In the genomic region with DNA sequence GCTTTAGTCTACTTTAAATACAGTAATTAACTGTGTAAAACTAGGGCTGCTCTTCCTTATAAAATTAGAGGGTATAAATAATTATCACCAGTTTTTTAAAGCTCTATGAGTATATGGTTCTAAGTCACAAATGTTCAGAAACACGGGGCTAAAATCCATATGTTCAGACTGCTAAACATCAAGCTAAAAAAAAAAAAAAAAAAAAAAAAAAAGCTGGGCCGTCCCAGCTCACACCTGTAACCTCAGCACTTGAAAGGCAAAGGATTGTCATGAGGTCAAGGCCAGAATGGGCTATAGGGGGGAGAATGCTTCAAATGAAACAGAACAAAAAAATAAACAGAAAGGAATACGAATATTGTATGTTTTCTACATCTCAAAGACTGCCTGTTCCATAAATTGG, we compare ENCODE assay signal across 9 mouse cellular contexts. TPM values are rescaled to one million over a fixed set of nuclear protein-coding genes. Genes with fewer than 3 reads are reported as not detected.
DNase-seq lines count a peak whose midpoint lies in the region; ATAC-seq and TF ChIP-seq lines count a peak whose summit lies in the region.
"Had no signal": no experiment of that assay in that cellular context is flagged by ENCODE, and none has a peak within 500 bp of the region (broad histone marks: within the 10 kb centered on the region; RNA-seq: fewer than 3 reads in every experiment).

No protein-coding gene starts in this region.

- H3K9ac ChIP-seq in kidney, embryonic 16.5 days (replicated peaks; ENCODE audit: low read length): peak overlapping the region; percentile 72
- peak overlapping the region; percentile 62 for H3K9ac ChIP-seq in hindbrain, embryonic 16.5 days (ENCODE audit: low read depth, low read length)
- H3K9ac ChIP-seq in midbrain, embryonic 16.5 days (ENCODE audit: low read depth, low read length): peak overlapping the region; percentile 59; the same call in 1 of the 2 replicates

- no peak for TF ChIP-seq POLR2A in cortical plate, adult 2 months (IDR thresholded peaks at IDR 0.05; ENCODE audit: extremely low read depth, insufficient read depth, low read length)

- no peaks in the 10 kb centered on the region for H3K9me3 ChIP-seq in kidney, embryonic 16.5 days (ENCODE audit: low read length)
- H3K9me3 ChIP-seq in hindbrain, embryonic 16.5 days (ENCODE audit: control insufficient read depth, low read length): no peaks in the 10 kb centered on the region
- no peaks in the 10 kb centered on the region for H3K9me3 ChIP-seq in midbrain, embryonic 16.5 days (replicated peaks; ENCODE audit: control insufficient read depth, low read length, poor library complexity, severe bottlenecking)

- 12% methylated on average over 3 of the region's 3 CpGs for WGBS in kidney, embryonic 16.5 days
- 9% methylated on average over 3 of the region's 3 CpGs for WGBS in hindbrain, embryonic 16.5 days
- 5% methylated on average over 2 of the region's 3 CpGs for WGBS in midbrain, embryonic 16.5 days

- H3K4me1 ChIP-seq in kidney, embryonic 16.5 days (ENCODE audit: insufficient read depth, low read length): 0 out of 2 replicates have a peak, but pooled peaks cover 7% of the 10 kb centered on the region
- H3K4me1 ChIP-seq in cortical plate, adult 2 months (ENCODE audit: control insufficient read depth, insufficient read depth, low read length): no peaks in the 10 kb centered on the region; the same call in 1 of the 2 replicates
- peaks cover 3% of the 10 kb centered on the region; the same call in 1 of the 2 replicates for H3K4me1 ChIP-seq in hindbrain, embryonic 16.5 days (ENCODE audit: control insufficient read depth, insufficient read depth, low read depth, low read length)
- peaks cover 3% of the 10 kb centered on the region for H3K4me1 ChIP-seq in midbrain, embryonic 16.5 days (ENCODE audit: control insufficient read depth, insufficient read depth, low read length)

- no peak overlapping the region for H3K27ac ChIP-seq in kidney, embryonic 16.5 days (ENCODE audit: low read length)
- no peak overlapping the region for H3K27ac ChIP-seq in cortical plate, adult 2 months (ENCODE audit: insufficient read depth, low read length)
- H3K27ac ChIP-seq in hindbrain, embryonic 16.5 days (ENCODE audit: low read depth, low read length): no peak overlapping the region
- H3K27ac ChIP-seq in midbrain, embryonic 16.5 days (ENCODE audit: low read length): no peak overlapping the region

- H3K4me2 ChIP-seq in kidney, embryonic 16.5 days (replicated peaks; ENCODE audit: low read depth, low read length): peak overlapping the region; percentile 56
- peak overlapping the region; percentile 61 for H3K4me2 ChIP-seq in hindbrain, embryonic 16.5 days (ENCODE audit: low read length)
- H3K4me2 ChIP-seq in midbrain, embryonic 16.5 days (ENCODE audit: low read length): peak overlapping the region; percentile 62

- no peaks in the 10 kb centered on the region; the same call in 1 of the 2 replicates for H3K27me3 ChIP-seq in kidney, embryonic 16.5 days (ENCODE audit: insufficient read depth, low read length)
- no peaks in the 10 kb centered on the region for H3K27me3 ChIP-seq in hindbrain, embryonic 16.5 days (replicated peaks; ENCODE audit: control insufficient read depth, insufficient read depth, low read length)
- H3K27me3 ChIP-seq in midbrain, embryonic 16.5 days (ENCODE audit: control insufficient read depth, insufficient read depth, low read depth, low read length): no peaks in the 10 kb centered on the region; the same call in 1 of the 2 replicates

- peak overlapping the region; percentile 66 for H3K4me3 ChIP-seq in kidney, embryonic 16.5 days (ENCODE audit: low read length)
- peak overlapping the region; percentile 81; the same call in 1 of the 2 replicates for H3K4me3 ChIP-seq in cortical plate, adult 2 months (ENCODE audit: insufficient read depth, low read length)
- H3K4me3 ChIP-seq in hindbrain, embryonic 16.5 days (ENCODE audit: low read length): peak overlapping the region; percentile 57
- H3K4me3 ChIP-seq in midbrain, embryonic 16.5 days (ENCODE audit: low read depth, low read length): peak overlapping the region; percentile 58

- no peaks in the 10 kb centered on the region for H3K36me3 ChIP-seq in kidney, embryonic 16.5 days (ENCODE audit: insufficient read depth, low read length)
- H3K36me3 ChIP-seq in hindbrain, embryonic 16.5 days (ENCODE audit: control insufficient read depth, insufficient read depth, low read length): no peaks in the 10 kb centered on the region
- no peaks in the 10 kb centered on the region for H3K36me3 ChIP-seq in midbrain, embryonic 16.5 days (ENCODE audit: control insufficient read depth, insufficient read depth, low read length)

- TF ChIP-seq CTCF in cortical plate, adult 2 months (IDR thresholded peaks at IDR 0.05; ENCODE audit: extremely low read depth, insufficient read depth, low read length): no peak

- no peak for ATAC-seq in kidney, embryonic 16.5 days (ENCODE audit: low FRiP score, low TSS enrichment)
- ATAC-seq in hindbrain, embryonic 16.5 days: no peak
- ATAC-seq in midbrain, embryonic 16.5 days: no peak

- no peak for DNase-seq in kidney, adult 9 months
- no peak for DNase-seq in gastrocnemius, postnatal 10 days
- no peak for DNase-seq in layer of hippocampus, adult 9-10 months (ENCODE audit: low spot score)
- DNase-seq in thymus, postnatal 14 days: no peak
- DNase-seq: right cerebral cortex, adult 18-20 months had no signal

RNA-seq across cellular contexts. Expression of a gene that starts 0.9 kb away (rescaled TPM):
- polyA plus RNA-seq in kidney, embryonic 16.5 days (2015; fragmentation: Nextera tagmentation; extraction: Ambion mirVana): 72.5 and 76.9 TPM in 2 replicates
- polyA plus RNA-seq in cortical plate, adult 2 months (2012; rRNA removed): 7.3 and 9.1 TPM in 2 replicates
- 21.4 and 22.7 TPM in 2 replicates for polyA plus RNA-seq in hindbrain, embryonic 16.5 days (2015; fragmentation: Nextera tagmentation; extraction: Ambion mirVana)
- 19.0 and 19.9 TPM in 2 replicates for polyA plus RNA-seq in midbrain, embryonic 16.5 days (2015; fragmentation: Nextera tagmentation; extraction: Ambion mirVana)
- total RNA-seq in gastrocnemius, postnatal 10 days (2021): 10 to 100 TPM; 28.6 to 31.1 TPM

RNA-seq across cellular contexts. Expression of a gene that starts 4.7 kb away (rescaled TPM):
- polyA plus RNA-seq in kidney, embryonic 16.5 days (2015; fragmentation: Nextera tagmentation; extraction: Ambion mirVana): 404 and 413 TPM in 2 replicates
- polyA plus RNA-seq in cortical plate, adult 2 months (2012; rRNA removed): 394 and 420 TPM in 2 replicates
- polyA plus RNA-seq in hindbrain, embryonic 16.5 days (2015; fragmentation: Nextera tagmentation; extraction: Ambion mirVana): 384 and 412 TPM in 2 replicates
- polyA plus RNA-seq in midbrain, embryonic 16.5 days (2015; fragmentation: Nextera tagmentation; extraction: Ambion mirVana): 344 and 380 TPM in 2 replicates
- 100 to 1,000 TPM; 764 to 877 TPM for total RNA-seq in gastrocnemius, postnatal 10 days (2021)

RNA-seq across cellular contexts. Expression of a gene that starts 16.3 kb away (rescaled TPM):
- 29.0 and 29.4 TPM in 2 replicates for polyA plus RNA-seq in kidney, embryonic 16.5 days (2015; fragmentation: Nextera tagmentation; extraction: Ambion mirVana)
- polyA plus RNA-seq in cortical plate, adult 2 months (2012; rRNA removed): 2.6 and 2.8 TPM in 2 replicates
- polyA plus RNA-seq in hindbrain, embryonic 16.5 days (2015; fragmentation: Nextera tagmentation; extraction: Ambion mirVana): 10.2 and 13.4 TPM in 2 replicates
- polyA plus RNA-seq in midbrain, embryonic 16.5 days (2015; fragmentation: Nextera tagmentation; extraction: Ambion mirVana): 13.9 and 15.4 TPM in 2 replicates
- 10 to 100 TPM; 16.2 to 18.2 TPM for total RNA-seq in gastrocnemius, postnatal 10 days (2021)
